ENCODE assay signal across 8 mouse cellular contexts in genomic region chr1:43446731-43447601, GRCm38 (mm10). TPM values are rescaled to one million over a fixed set of nuclear protein-coding genes. Genes with fewer than 3 reads are reported as not detected.
DNase-seq lines count a peak whose midpoint lies in the region; ATAC-seq and TF ChIP-seq lines count a peak whose summit lies in the region.

No protein-coding gene starts in this region.

- no peaks in the 10 kb centered on the region for H3K9me3 ChIP-seq in hindbrain, embryonic 16.5 days (ENCODE audit: control insufficient read depth, low read length)
- H3K9me3 ChIP-seq in liver, embryonic 11.5 days (ENCODE audit: control insufficient read depth, low read length), result no peaks in the 10 kb centered on the region
- no peaks in the 10 kb centered on the region for H3K9me3 ChIP-seq in midbrain, embryonic 16.5 days (replicated peaks; ENCODE audit: control insufficient read depth, low read length, poor library complexity, severe bottlenecking)
- no peaks in the 10 kb centered on the region for H3K9me3 ChIP-seq in stomach, postnatal 0 days (ENCODE audit: control insufficient read depth, low read length)

- no peak for TF ChIP-seq CTCF in cerebellum, adult 2 months (IDR thresholded peaks at IDR 0.05; ENCODE audit: borderline replicate concordance, insufficient read depth, low read depth, low read length)
- TF ChIP-seq CTCF in stomach, postnatal 0 days (IDR thresholded peaks at IDR 0.05; ENCODE audit: low read depth), result no peak

- 13% methylated on average over 16 of the region's 16 CpGs for WGBS in cerebellum, adult 2 months
- 18% methylated on average over 16 of the region's 16 CpGs for WGBS in hindbrain, embryonic 16.5 days
- WGBS in liver, embryonic 11.5 days, result 13% methylated on average over 16 of the region's 16 CpGs
- 20% methylated on average over 16 of the region's 16 CpGs for WGBS in midbrain, embryonic 16.5 days
- 5% methylated on average over 16 of the region's 16 CpGs for WGBS in stomach, postnatal 0 days

- H3K27ac ChIP-seq in cerebellum, adult 2 months (ENCODE audit: insufficient read depth, low read length), result no peak overlapping the region
- peak overlapping the region; percentile 90; the same call in 1 of the 2 replicates for H3K27ac ChIP-seq in hindbrain, embryonic 16.5 days (ENCODE audit: low read depth, low read length)
- peak overlapping the region; percentile 81; the same call in 1 of the 2 replicates for H3K27ac ChIP-seq in liver, embryonic 11.5 days (ENCODE audit: low read depth, low read length)
- H3K27ac ChIP-seq in midbrain, embryonic 16.5 days (ENCODE audit: low read length), result peak overlapping the region; percentile 91
- peak overlapping the region; percentile 99 for H3K27ac ChIP-seq in stomach, postnatal 0 days (replicated peaks)

- ATAC-seq in hindbrain, embryonic 16.5 days, result peak; percentile 2; the same call in 1 of the 2 replicates
- 0 out of 2 replicates have a peak, but pooled peaks have one; percentile 11 for ATAC-seq in liver, embryonic 11.5 days (replicated peaks; ENCODE audit: low FRiP score)
- ATAC-seq in midbrain, embryonic 16.5 days, result peak; percentile 26; the same call in 1 of the 2 replicates
- peak; percentile 59 for ATAC-seq in stomach, postnatal 0 days (ENCODE audit: low FRiP score, low TSS enrichment)

- TF ChIP-seq EP300 in stomach, postnatal 0 days (optimal IDR thresholded peaks at IDR 0.05), result no peak

- H3K4me3 ChIP-seq in cerebellum, adult 2 months (replicated peaks; ENCODE audit: insufficient read depth, low read depth, low read length), result peak overlapping the region; percentile 70
- H3K4me3 ChIP-seq in hindbrain, embryonic 16.5 days (ENCODE audit: low read length), result peak overlapping the region; percentile 98
- peak overlapping the region; percentile 91 for H3K4me3 ChIP-seq in liver, embryonic 11.5 days (ENCODE audit: low read depth, low read length)
- H3K4me3 ChIP-seq in midbrain, embryonic 16.5 days (ENCODE audit: low read depth, low read length), result peak overlapping the region; percentile 100
- peak overlapping the region; percentile 99 for H3K4me3 ChIP-seq in stomach, postnatal 0 days (ENCODE audit: low read depth, low read length)

- H3K4me1 ChIP-seq in cerebellum, adult 2 months (ENCODE audit: control insufficient read depth, insufficient read depth, low read length), result peaks cover 5% of the 10 kb centered on the region; the same call in 1 of the 2 replicates
- H3K4me1 ChIP-seq in hindbrain, embryonic 16.5 days (ENCODE audit: control insufficient read depth, insufficient read depth, low read depth, low read length), result peaks cover 22% of the 10 kb centered on the region
- H3K4me1 ChIP-seq in liver, embryonic 11.5 days (replicated peaks; ENCODE audit: control insufficient read depth, insufficient read depth, low read length), result peaks cover 30% of the 10 kb centered on the region
- H3K4me1 ChIP-seq in midbrain, embryonic 16.5 days (ENCODE audit: control insufficient read depth, insufficient read depth, low read length), result peaks cover 26% of the 10 kb centered on the region
- H3K4me1 ChIP-seq in stomach, postnatal 0 days (replicated peaks; ENCODE audit: control insufficient read depth, insufficient read depth), result peaks cover 3% of the 10 kb centered on the region

- H3K27me3 ChIP-seq in cerebellum, adult 2 months (ENCODE audit: control insufficient read depth, insufficient read depth, low read length), result no peaks in the 10 kb centered on the region
- H3K27me3 ChIP-seq in hindbrain, embryonic 16.5 days (replicated peaks; ENCODE audit: control insufficient read depth, insufficient read depth, low read length), result no peaks in the 10 kb centered on the region
- no peaks in the 10 kb centered on the region for H3K27me3 ChIP-seq in liver, embryonic 11.5 days (replicated peaks; ENCODE audit: control insufficient read depth, insufficient read depth, low read length)
- H3K27me3 ChIP-seq in midbrain, embryonic 16.5 days (ENCODE audit: control insufficient read depth, insufficient read depth, low read depth, low read length), result no peaks in the 10 kb centered on the region
- H3K27me3 ChIP-seq in stomach, postnatal 0 days (ENCODE audit: control insufficient read depth, insufficient read depth, low read length), result no peaks in the 10 kb centered on the region

- peak overlapping the region; percentile 97 for H3K9ac ChIP-seq in hindbrain, embryonic 16.5 days (ENCODE audit: low read depth, low read length)
- H3K9ac ChIP-seq in liver, embryonic 11.5 days (ENCODE audit: low read depth, low read length), result peak overlapping the region; percentile 84
- H3K9ac ChIP-seq in midbrain, embryonic 16.5 days (ENCODE audit: low read depth, low read length), result peak overlapping the region; percentile 98
- H3K9ac ChIP-seq in stomach, postnatal 0 days (ENCODE audit: low read length), result peak overlapping the region; percentile 97

- no peak for TF ChIP-seq POLR2A in cerebellum, adult 2 months (IDR thresholded peaks at IDR 0.05; ENCODE audit: borderline replicate concordance, insufficient read depth, low read length)

- peak; percentile 67 for DNase-seq in ZHBTc4 (ENCODE audit: low read depth, low spot score)
- DNase-seq in cerebellum, adult 2 months, result peak; percentile 69 to 81
- DNase-seq in forelimb bud, embryonic 11.5 days (ENCODE audit: low read depth, low spot score), result peak; percentile 17
- peak; percentile 51 for DNase-seq in liver, embryonic 11.5 days (ENCODE audit: low spot score)
- peak; percentile 74 for DNase-seq in stomach, postnatal 0 days (ENCODE audit: low spot score)
- no peak for DNase-seq in left cerebral cortex, adult 11 months (ENCODE audit: low spot score)

- H3K36me3 ChIP-seq in hindbrain, embryonic 16.5 days (ENCODE audit: control insufficient read depth, insufficient read depth, low read length), result no peaks in the 10 kb centered on the region
- H3K36me3 ChIP-seq in liver, embryonic 11.5 days (ENCODE audit: control insufficient read depth, insufficient read depth, low read length), result no peaks in the 10 kb centered on the region
- no peaks in the 10 kb centered on the region for H3K36me3 ChIP-seq in midbrain, embryonic 16.5 days (ENCODE audit: control insufficient read depth, insufficient read depth, low read length)
- H3K36me3 ChIP-seq in stomach, postnatal 0 days (ENCODE audit: control insufficient read depth, insufficient read depth, low read length), result no peaks in the 10 kb centered on the region

- H3K4me2 ChIP-seq in hindbrain, embryonic 16.5 days (ENCODE audit: low read length), result peak overlapping the region; percentile 73
- peak overlapping the region; percentile 86 for H3K4me2 ChIP-seq in liver, embryonic 11.5 days
- H3K4me2 ChIP-seq in midbrain, embryonic 16.5 days (ENCODE audit: low read length), result peak overlapping the region; percentile 90
- peak overlapping the region; percentile 84 for H3K4me2 ChIP-seq in stomach, postnatal 0 days (replicated peaks; ENCODE audit: low read depth)

RNA-seq across cellular contexts. Expression of gene Nck2, which starts 2.6 kb away (rescaled TPM):
- polyA plus RNA-seq in cerebellum, adult 2 months (2012; rRNA removed), result 21.0 and 23.1 TPM in 2 replicates
- 28.0 and 32.3 TPM in 2 replicates for polyA plus RNA-seq in hindbrain, embryonic 16.5 days (2015; fragmentation: Nextera tagmentation; extraction: Ambion mirVana)
- polyA plus RNA-seq in liver, embryonic 11.5 days (2014; fragmentation: Nextera tagmentation; extraction: Ambion mirVana), result 24.5 and 26.0 TPM in 2 replicates
- polyA plus RNA-seq in midbrain, embryonic 16.5 days (2015; fragmentation: Nextera tagmentation; extraction: Ambion mirVana), result 32.1 and 32.3 TPM in 2 replicates
- polyA plus RNA-seq in stomach, postnatal 0 days (2015; fragmentation: Nextera tagmentation; extraction: Ambion mirVana), result 41.4 and 41.7 TPM in 2 replicates

Comparison
In these comparisons a context has a peak if more than half of its experiments do, and no peak if none do; other contexts are left out.
1. ATAC-seq: peak in every context shown above with its lines; median percentile 59 in stomach, postnatal 0 days; 26 in midbrain, embryonic 16.5 days; 11 in liver, embryonic 11.5 days; 2 in hindbrain, embryonic 16.5 days.